In genomic region chr8:70593961-70594609, GRCm38 (mm10) we compare ENCODE assay signal across 8 mouse cellular contexts. TPM values are rescaled to one million over a fixed set of nuclear protein-coding genes. Genes with fewer than 3 reads are reported as not detected.
DNase-seq lines count a peak whose midpoint lies in the region; ATAC-seq and TF ChIP-seq lines count a peak whose summit lies in the region.

TSS of gene Isyna1 (plus strand) at chr8:70594373.

- peaks cover 52% of the 10 kb centered on the region for H3K4me1 ChIP-seq in embryonic facial prominence, embryonic 13.5 days
- H3K4me1 ChIP-seq in heart, adult 2 months (ENCODE audit: control insufficient read depth, insufficient read depth, low read length) = no peaks in the 10 kb centered on the region
- peaks cover 32% of the 10 kb centered on the region for H3K4me1 ChIP-seq in limb, embryonic 14.5 days (ENCODE audit: control insufficient read depth, insufficient read depth, low read length)
- peaks cover 43% of the 10 kb centered on the region for H3K4me1 ChIP-seq in midbrain, embryonic 15.5 days

- H3K9ac ChIP-seq in embryonic facial prominence, embryonic 13.5 days = peak within 1 kb of the TSS; percentile 82
- peak within 1 kb of the TSS; percentile 72 for H3K9ac ChIP-seq in heart, adult 2 months (ENCODE audit: low read depth, low read length)
- H3K9ac ChIP-seq in limb, embryonic 14.5 days (ENCODE audit: low read depth, low read length, severe bottlenecking) = peak within 1 kb of the TSS; percentile 69
- peak within 1 kb of the TSS; percentile 58 for H3K9ac ChIP-seq in midbrain, embryonic 15.5 days

- no peak for TF ChIP-seq EP300 in heart, adult 2 months (IDR thresholded peaks at IDR 0.05; ENCODE audit: insufficient read depth, low read depth, low read length)

- H3K9me3 ChIP-seq in embryonic facial prominence, embryonic 13.5 days = no peaks in the 10 kb centered on the region
- H3K9me3 ChIP-seq in limb, embryonic 14.5 days (ENCODE audit: control insufficient read depth, low read length) = no peaks in the 10 kb centered on the region
- H3K9me3 ChIP-seq in midbrain, embryonic 15.5 days = no peaks in the 10 kb centered on the region

- peaks cover 6% of the 10 kb centered on the region; the same call in 1 of the 2 replicates for H3K27me3 ChIP-seq in embryonic facial prominence, embryonic 13.5 days
- no peaks in the 10 kb centered on the region for H3K27me3 ChIP-seq in heart, adult 2 months (ENCODE audit: control insufficient read depth, insufficient read depth, low read length)
- H3K27me3 ChIP-seq in limb, embryonic 14.5 days (ENCODE audit: control insufficient read depth, insufficient read depth, low read length) = no peaks in the 10 kb centered on the region
- no peaks in the 10 kb centered on the region for H3K27me3 ChIP-seq in midbrain, embryonic 15.5 days (replicated peaks)

- peaks cover 52% of the 10 kb centered on the region for H3K36me3 ChIP-seq in embryonic facial prominence, embryonic 13.5 days
- no peaks in the 10 kb centered on the region for H3K36me3 ChIP-seq in heart, adult 2 months (ENCODE audit: control insufficient read depth, insufficient read depth, low read length)
- peaks cover 46% of the 10 kb centered on the region for H3K36me3 ChIP-seq in limb, embryonic 14.5 days (ENCODE audit: control insufficient read depth, insufficient read depth, low read length)
- peaks cover 6% of the 10 kb centered on the region; the same call in 1 of the 2 replicates for H3K36me3 ChIP-seq in midbrain, embryonic 15.5 days (replicated peaks)

- peak; percentile 90 to 91 for DNase-seq in B cell, adult 2 months
- DNase-seq in adrenal gland, postnatal 25 days = peak; percentile 90
- peak; percentile 83 to 89 for DNase-seq in heart, adult 2 months
- peak; percentile 89 for DNase-seq in kidney, adult 18-20 months
- DNase-seq in limb, embryonic 14.5 days (ENCODE audit: low spot score) = peak; percentile 97
- peak; percentile 70 to 90 for DNase-seq in spleen, postnatal 10 days (ENCODE audit: low spot score in 2 of 2)

- peak within 1 kb of the TSS; percentile 69 for H3K4me3 ChIP-seq in embryonic facial prominence, embryonic 13.5 days
- peak within 1 kb of the TSS; percentile 77 for H3K4me3 ChIP-seq in heart, adult 2 months
- peak within 1 kb of the TSS; percentile 72 for H3K4me3 ChIP-seq in limb, embryonic 14.5 days (replicated peaks; ENCODE audit: low read length)
- peak within 1 kb of the TSS; percentile 61 for H3K4me3 ChIP-seq in midbrain, embryonic 15.5 days

- H3K79me2 ChIP-seq in heart, adult 2 months (replicated peaks; ENCODE audit: control insufficient read depth, insufficient read depth, low read length) = no peaks in the 10 kb centered on the region

- intact Hi-C loops in heart, adult 2 months (cut with DNase I) = loop anchor here (2.0 to 10.0 kb wide), 2 partner anchors 17 to 49 kb away; no protein-coding TSS in a partner anchor

- ATAC-seq in embryonic facial prominence, embryonic 13.5 days (ENCODE audit: insufficient number of reproducible peaks, insufficient read depth, low FRiP score, low TSS enrichment, low read depth) = peak; percentile 89
- peak; percentile 92 for ATAC-seq in limb, embryonic 14.5 days (ENCODE audit: low FRiP score, low read depth)
- peak; percentile 85 for ATAC-seq in midbrain, embryonic 15.5 days (replicated peaks)

- peak; percentile 24; the same call in 1 of the 2 replicates for TF ChIP-seq CTCF in heart, adult 2 months (IDR thresholded peaks at IDR 0.05)

- TF ChIP-seq POLR2A in heart, adult 2 months (IDR thresholded peaks at IDR 0.05; ENCODE audit: insufficient read depth, low read depth, low read length) = peak; percentile 72
- TF ChIP-seq POLR2A in limb, embryonic 14.5 days (IDR thresholded peaks at IDR 0.05; ENCODE audit: borderline replicate concordance, extremely low read depth, insufficient read depth, insufficient read length) = 0 out of 2 replicates have a peak, but pooled peaks have one; percentile 57

- H3K27ac ChIP-seq in embryonic facial prominence, embryonic 13.5 days = peak within 1 kb of the TSS; percentile 87
- peak within 1 kb of the TSS; percentile 67 for H3K27ac ChIP-seq in heart, adult 2 months
- peak within 1 kb of the TSS; percentile 74 for H3K27ac ChIP-seq in limb, embryonic 14.5 days (replicated peaks; ENCODE audit: low read depth, low read length)
- peak within 1 kb of the TSS; percentile 75 for H3K27ac ChIP-seq in midbrain, embryonic 15.5 days

- under 1% methylated on average over 40 of the region's 40 CpGs for WGBS in embryonic facial prominence, embryonic 13.5 days
- 1% methylated on average over 40 of the region's 40 CpGs for WGBS in heart, adult 2 months
- under 1% methylated on average over 26 of the region's 40 CpGs for WGBS in limb, embryonic 14.5 days
- under 1% methylated on average over 38 of the region's 40 CpGs for WGBS in midbrain, embryonic 15.5 days

- H3K4me2 ChIP-seq in embryonic facial prominence, embryonic 13.5 days = peak within 1 kb of the TSS; percentile 97
- peak within 1 kb of the TSS; percentile 95 for H3K4me2 ChIP-seq in limb, embryonic 14.5 days (replicated peaks; ENCODE audit: low read depth, low read length, severe bottlenecking)
- H3K4me2 ChIP-seq in midbrain, embryonic 15.5 days = peak within 1 kb of the TSS; percentile 91

RNA-seq across cellular contexts. Expression of gene Isyna1, which starts in this region (rescaled TPM):
- 89.7 and 101 TPM in 2 replicates for total RNA-seq in adrenal gland, postnatal 25 days (2021)
- polyA plus RNA-seq in embryonic facial prominence, embryonic 13.5 days (2015; fragmentation: Nextera tagmentation; extraction: Ambion mirVana) = 153 and 166 TPM in 2 replicates
- 10 to 100 TPM; 26.7 to 28.3 TPM for total RNA-seq in heart, adult 2 months (2021)
- 40.3 and 41.6 TPM in 2 replicates for polyA plus RNA-seq in heart, adult 2 months (2012; rRNA removed)
- 213 and 279 TPM in 2 replicates for polyA plus RNA-seq in limb, embryonic 14.5 days (2012; rRNA removed)
- polyA plus RNA-seq in limb, embryonic 14.5 days (2014; fragmentation: Nextera tagmentation; extraction: Ambion mirVana) = 94.4 and 103 TPM in 2 replicates
- 175 and 176 TPM in 2 replicates for polyA plus RNA-seq in midbrain, embryonic 15.5 days (2015; fragmentation: Nextera tagmentation; extraction: Ambion mirVana)

Comparison
In these comparisons a context has a peak if more than half of its experiments do, and no peak if none do; other contexts are left out.
1. Peak in every context shown above with its lines: DNase-seq, ATAC-seq, H3K4me3 ChIP-seq and H3K27ac ChIP-seq.